Mouse (Mus musculus): ENCODE data around the gene Thada.
"Not testable (repeated sequence)": the region's sequence is repeated elsewhere in the genome, so short reads cannot be mapped to it uniquely, and the experiment has no call there.

Thada gene

DNA sequence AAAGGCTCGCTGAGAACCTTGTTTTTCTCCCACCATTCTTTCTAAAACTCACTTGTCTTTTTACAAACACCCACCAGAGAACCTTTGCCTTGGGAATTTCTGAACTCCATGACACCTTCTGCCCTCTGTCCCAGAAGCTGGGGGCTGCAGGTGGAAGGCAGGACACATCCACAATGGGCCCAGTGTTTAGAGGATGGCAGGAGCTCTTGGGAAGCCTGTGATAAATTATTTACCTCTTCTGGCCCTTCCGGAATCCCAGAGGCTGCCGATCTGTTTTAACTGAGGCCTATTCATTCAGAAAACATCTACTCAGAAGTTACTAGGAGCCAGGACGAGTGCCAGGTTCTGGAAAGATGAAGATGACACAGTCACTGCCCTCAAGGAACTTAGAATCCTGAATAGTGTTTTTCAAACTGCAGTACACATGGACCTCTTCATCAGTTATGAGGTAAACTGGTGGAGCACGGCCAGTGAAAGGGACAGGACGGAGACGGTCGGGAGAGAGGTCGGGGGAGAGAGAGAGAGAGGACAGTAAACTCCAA, 209.7 kb downstream of the Thada start:
- no peak for DNase-seq

GRCm38 (mm10) chr17:84255841-84256240, 210.2 kb downstream of the Thada start:
- no peak for DNase-seq

DNA sequence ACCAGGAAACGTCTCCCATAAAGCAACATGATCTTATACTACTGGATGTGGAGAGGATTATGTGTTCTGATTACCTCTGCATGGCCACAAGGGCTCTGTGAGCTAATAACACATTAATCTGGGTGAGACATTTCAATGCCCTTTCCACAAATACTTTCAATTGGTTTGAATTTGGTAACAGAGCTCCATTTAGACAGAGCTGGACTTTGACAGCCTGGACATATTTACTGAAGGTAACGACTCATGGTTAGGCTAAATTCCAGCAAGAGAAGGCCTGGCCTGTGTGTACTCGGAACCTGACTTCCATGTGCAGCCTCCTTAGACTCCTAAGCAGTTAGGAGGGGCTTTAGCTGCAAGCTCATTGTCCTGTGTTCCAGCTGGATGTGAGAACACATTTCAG, 214.6 kb downstream of the Thada start:
- DNase-seq = no peak

GRCm38 (mm10) chr17:84244182-84244920, 221.7 kb downstream of the Thada start:
- no peak for DNase-seq

GRCm38 (mm10) chr17:84243759-84244158, 222.2 kb downstream of the Thada start:
- DNase-seq = no peak

DNA sequence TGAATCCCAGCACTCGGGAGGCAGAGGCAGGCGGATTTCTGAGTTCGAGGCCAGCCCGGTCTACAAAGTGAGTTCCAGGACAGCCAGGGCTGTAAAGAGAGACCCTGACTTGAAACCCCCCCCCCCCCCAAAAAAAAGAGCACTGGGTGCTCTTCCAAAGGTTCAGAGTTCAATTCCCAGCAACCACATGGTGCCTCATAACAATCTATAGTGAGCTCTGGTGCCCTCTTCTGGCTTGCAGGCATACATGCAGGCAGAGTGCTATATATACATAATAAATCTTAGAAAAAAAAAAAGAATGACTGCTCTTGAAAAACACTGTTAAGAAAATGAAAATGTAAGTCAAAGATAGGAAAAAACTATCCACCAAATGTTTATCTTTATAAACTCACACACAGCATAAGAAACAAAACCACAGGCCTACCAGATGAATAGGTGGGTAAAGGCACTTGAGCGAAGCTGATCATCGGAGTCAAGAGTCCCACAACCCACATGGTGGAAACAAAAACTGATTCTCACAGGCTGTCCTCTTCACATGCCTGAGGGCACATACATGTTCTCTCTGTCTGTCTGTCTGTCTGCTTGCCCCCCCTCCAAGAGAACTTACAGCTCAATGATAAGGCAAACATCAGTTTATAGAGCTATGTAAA, 224.6 kb downstream of the Thada start:
- no peak for DNase-seq

- DNase-seq = no peak
These were observed 226.2 kb downstream of the Thada start for GRCm38 (mm10) chr17:84239679-84240292.

DNA sequence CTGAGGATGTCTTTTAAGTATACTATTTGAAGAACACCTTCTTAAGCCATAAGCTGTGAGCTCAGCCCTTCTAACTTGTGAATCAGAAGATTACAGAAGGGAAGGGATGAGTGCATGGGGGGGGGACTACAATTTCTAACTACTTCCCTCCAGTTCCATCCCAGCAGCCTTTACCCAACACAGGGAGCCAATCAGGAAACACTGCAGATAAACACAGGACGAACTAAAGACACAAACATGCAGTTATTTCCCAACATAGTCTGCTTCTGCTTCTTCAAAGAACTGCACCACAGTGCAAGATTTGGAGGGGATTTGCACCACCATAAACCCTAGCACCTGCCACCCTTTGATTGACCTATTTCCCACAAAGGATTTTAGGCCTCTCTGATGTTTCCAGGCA, 227.8 kb downstream of the Thada start:
- DNase-seq = no peak

- DNase-seq = no peak
These were observed 229.0 kb downstream of the Thada start for GRCm38 (mm10) chr17:84236781-84237557.

DNA sequence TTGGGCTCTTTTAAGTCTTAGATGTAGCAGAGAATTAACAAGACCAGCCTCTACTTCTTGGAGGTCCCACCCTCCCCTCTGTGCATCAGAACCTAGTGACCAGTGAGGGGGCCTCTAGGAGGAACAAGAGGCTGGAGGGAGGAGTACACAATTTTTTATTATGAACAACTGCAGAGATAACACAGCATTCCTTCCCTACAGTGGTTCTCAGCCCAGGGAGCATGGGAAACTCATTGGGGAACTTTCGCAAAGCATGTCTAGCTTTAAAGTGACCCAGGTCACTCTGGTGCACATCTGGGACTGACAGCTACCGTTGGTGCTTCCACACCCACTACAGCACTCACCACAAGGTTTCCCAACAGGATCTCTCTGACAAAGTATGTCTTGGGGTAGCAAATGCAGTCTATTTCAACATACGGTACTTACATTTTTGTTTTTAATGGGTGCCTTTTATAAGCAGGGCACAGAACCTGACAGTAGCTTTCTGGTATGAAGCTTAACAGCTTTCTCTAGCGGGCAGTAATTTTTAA, 230.5 kb downstream of the Thada start:
- no peak for DNase-seq

GRCm38 (mm10) chr17:84234785-84235184, 231.2 kb downstream of the Thada start:
- DNase-seq = not testable (repeated sequence)

- no peak for DNase-seq
These were observed 232.2 kb downstream of the Thada start for GRCm38 (mm10) chr17:84233758-84234157.

GRCm38 (mm10) chr17:84231361-84231760, 234.6 kb downstream of the Thada start:
- DNase-seq = no peak

DNA sequence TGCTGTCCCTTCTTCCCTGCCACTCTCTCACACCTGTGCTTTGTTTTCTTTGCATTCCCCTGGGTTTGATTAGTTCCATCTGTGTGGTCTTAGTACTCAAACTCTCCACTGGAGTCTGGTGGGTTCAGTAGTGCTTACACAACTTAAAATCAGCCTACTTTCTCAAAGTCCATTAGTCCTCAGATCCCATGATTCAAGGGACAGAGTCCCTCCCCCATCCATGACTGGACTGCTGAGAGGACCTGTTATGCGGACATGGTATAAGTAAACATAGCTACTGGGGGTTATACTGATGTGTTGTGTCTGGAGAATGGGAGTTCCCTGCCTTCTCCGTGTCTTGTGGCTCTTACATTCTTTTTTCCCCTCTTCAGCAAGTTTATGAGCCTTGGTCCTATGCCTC, 237.8 kb downstream of the Thada start:
- no peak for DNase-seq

DNA sequence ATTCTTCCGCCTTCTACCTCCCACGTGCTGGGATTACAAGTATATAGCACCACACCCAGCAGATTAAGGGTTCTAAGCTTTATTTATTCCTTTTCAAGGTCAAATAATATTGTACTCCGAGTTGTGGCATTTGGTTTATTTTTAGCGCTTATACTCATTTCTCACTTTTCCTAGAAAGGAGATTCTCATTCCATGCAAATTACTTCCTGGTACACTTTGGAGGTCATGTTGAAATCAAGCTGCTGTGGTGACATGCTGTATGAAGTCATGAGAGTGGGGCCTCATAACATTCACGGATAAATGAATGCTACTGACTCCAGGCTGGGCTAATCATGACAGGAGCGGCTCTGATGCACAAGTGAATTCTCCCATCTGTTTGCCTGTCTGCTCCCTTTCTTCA, 239.3 kb downstream of the Thada start:
- no peak for DNase-seq

DNA sequence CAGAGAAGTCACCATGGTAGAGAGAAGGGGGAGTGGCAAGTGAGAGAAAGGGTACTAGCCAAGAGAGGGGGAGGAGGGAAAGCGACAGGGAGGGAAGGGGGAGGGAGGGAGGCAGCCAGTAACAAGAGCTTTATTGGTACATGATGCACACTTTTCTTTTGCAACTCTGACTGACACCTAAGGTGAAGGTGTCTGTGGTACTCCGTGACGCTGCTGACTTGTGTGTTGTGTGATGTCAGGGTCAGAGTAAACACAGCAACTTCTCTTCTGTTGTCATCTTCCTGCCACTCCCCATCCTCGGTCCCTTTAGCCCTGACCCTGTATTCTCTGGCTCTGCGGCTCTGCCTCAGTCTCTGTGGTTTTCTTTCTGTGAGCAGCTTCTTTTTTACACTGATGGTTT, 239.8 kb downstream of the Thada start:
- no peak for DNase-seq

DNA sequence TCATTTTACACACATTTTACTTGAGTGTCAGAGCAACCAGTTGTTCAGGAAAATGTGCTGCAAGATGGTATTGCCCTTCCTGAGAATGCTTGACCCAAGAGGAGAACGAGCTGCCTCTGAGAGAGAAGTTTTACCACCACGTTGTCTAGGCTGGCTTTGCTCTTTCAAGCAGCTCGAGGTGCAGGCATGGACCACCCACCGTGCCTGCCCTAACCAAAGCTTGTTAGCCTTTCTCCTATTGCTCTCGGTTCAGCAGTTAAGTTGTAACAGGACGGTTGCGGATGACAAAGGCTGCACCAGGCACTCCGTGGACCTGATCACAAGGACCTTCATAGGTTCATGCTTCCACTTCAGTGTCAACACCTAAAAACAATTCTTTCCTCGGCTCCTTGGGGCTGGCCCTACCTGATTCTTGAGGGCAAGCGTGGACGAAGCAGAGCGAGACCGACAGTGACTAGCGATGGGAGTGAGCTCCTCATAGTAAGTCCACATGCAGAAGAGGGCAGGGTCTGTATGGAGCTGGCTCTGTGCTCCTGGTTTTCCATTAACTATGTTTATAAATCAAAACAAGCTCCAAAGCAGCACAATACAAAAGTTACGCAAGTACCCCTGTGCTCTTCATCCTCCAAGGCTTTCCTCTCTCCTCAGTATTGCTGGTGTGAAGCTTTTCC, 241.7 kb downstream of the Thada start:
- DNase-seq = no peak

- DNase-seq = not testable (repeated sequence)
These were observed 247.2 kb downstream of the Thada start for GRCm38 (mm10) chr17:84218841-84219240.

- DNase-seq = no peak
These were observed 248.3 kb downstream of the Thada start for GRCm38 (mm10) chr17:84217696-84218095.

DNA sequence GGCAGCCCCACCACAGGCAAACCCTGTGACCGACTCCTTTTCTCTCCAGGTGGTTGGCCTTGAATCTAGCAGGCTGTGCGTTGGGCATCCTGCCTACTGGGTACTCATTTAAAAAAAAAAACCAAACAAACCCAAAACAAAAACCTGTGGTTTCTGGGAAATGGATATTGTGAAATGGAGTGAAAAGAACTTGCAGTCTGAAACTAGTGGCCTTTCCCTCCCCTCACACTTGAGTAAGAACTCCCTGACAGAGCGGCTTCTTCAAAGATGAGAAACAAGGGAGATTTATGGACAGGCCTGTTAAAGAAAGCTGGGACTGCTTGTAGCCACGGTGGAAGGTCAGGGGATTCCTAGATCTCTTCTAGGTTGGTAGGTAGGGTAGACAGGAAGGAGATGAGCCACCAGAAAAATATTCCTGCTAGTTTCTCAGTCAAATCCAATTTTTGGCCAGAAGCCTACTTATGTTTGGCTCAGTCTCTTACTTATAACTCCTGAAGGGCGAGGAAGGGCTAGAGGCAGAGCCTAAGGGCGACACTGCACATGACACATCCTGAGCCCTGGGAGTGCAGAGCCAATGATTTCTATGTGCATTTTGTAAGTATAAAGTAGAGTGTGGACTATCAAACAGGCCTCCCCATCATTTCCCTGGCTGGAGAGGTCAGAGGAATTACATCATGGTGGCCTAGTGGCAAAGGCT, 250.6 kb downstream of the Thada start:
- no peak for DNase-seq

DNA sequence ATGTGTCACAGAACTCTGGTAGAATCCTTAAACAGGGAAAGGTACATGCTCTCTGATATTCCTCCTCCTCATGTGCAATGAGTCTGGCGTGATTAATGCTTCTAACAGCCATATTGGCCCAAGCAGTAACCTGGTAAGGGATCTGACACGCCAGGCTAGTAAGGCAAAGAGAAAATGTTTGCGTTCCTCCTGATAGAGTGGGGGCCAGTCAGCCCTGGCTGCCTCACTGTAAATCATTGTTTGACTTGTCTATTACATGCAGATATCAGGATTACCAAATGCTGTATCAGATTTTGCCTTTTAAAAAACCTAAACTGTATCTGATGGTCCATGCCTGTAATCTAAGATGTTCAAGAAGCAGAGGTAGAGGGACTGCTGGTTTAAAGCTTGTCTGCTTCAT, 252.5 kb downstream of the Thada start:
- DNase-seq = no peak

GRCm38 (mm10) chr17:84207611-84208010, 258.4 kb downstream of the Thada start:
- DNase-seq = no peak

Measured in thymus, postnatal 36 days (tissue).